Mouse (Mus musculus) liver, embryonic 11.5 days (tissue): ENCODE measurements around the gene Nfkbie. TPM values are rescaled to one million over a fixed set of nuclear protein-coding genes. Genes with fewer than 3 reads are reported as not detected.

Source experiments
- ATAC-seq: fragments of 200-750 bp; cut with Nextera tagmentation; replicated peaks from 2 replicates; pipeline ENCODE4 v1.8.0; 2017; ENCODE audit warnings: moderate number of reproducible peaks, mild to moderate bottlenecking, moderate TSS enrichment, moderate library complexity; ENCODE audit not compliant: low FRiP score
- DNase-seq: peaks from one replicate; pipeline ENCODE4 v3.0.0-alpha.2; 2017; ENCODE audit warnings: low spot score
- H3K27ac ChIP-seq: fragments of 300-500 bp; sonication (generic); 2 replicates; pipeline ENCODE4 v1.5.1; 2014; ENCODE audit warnings: mild to moderate bottlenecking, low read depth, low read length, control low read depth
- H3K27me3 ChIP-seq: fragments of 300-500 bp; sonication (generic); replicated peaks from 2 replicates; pipeline ENCODE4 v1.6.1; 2014; ENCODE audit warnings: low read length, mixed read lengths; ENCODE audit not compliant: control insufficient read depth, insufficient read depth
- H3K36me3 ChIP-seq: fragments of 300-500 bp; sonication (generic); 2 replicates; pipeline ENCODE4 v1.6.1; 2014; ENCODE audit warnings: mild to moderate bottlenecking, low read length, moderate library complexity, mixed read lengths; ENCODE audit not compliant: control insufficient read depth, insufficient read depth
- H3K4me1 ChIP-seq: fragments of 300-500 bp; sonication (generic); replicated peaks from 2 replicates; pipeline ENCODE4 v1.6.1; 2014; ENCODE audit warnings: low read length, mixed read lengths; ENCODE audit not compliant: control insufficient read depth, insufficient read depth
- H3K4me2 ChIP-seq: fragments of 300-500 bp; sonication (generic); 2 replicates; pipeline ENCODE4 v1.6.1; 2014; ENCODE audit warnings: mild to moderate bottlenecking, control low read depth, moderate library complexity
- H3K4me3 ChIP-seq: fragments of 300-500 bp; sonication (generic); 2 replicates; pipeline ENCODE4 v1.5.1; 2014; ENCODE audit warnings: low read depth, low read length, control low read depth
- H3K9ac ChIP-seq: fragments of 300-500 bp; sonication (generic); 2 replicates; pipeline ENCODE4 v1.6.1; 2014; ENCODE audit warnings: low read depth, low read length, control low read depth
- H3K9me3 ChIP-seq: fragments of 300-500 bp; sonication (generic); 2 replicates; pipeline ENCODE4 v1.6.1; 2016; ENCODE audit warnings: low read length, inconsistent platforms, mixed read lengths; ENCODE audit not compliant: control insufficient read depth
- WGBS: fragments of 180-500 bp; shearing (Covaris S2); extraction: QIAGEN DNeasy Blood & Tissue Kit; methylation state at CpG from one replicate; pipeline ENCODE4 v1.1.7; 2014; 5-methylcytosine and 5-hydroxymethylcytosine counted together
- polyA plus RNA-seq: library from polyadenylated mRNA; unstranded; fragments of >200 nt; fragmentation: Nextera tagmentation; extraction: Ambion mirVana; gene quantifications from 2 replicates; pipeline ENCODE4 v1.2.1, GENCODE M21; 2014

Nfkbie gene
- polyA plus RNA-seq, 1 experiment from 2014 or later: 2.5 TPM

DNA sequence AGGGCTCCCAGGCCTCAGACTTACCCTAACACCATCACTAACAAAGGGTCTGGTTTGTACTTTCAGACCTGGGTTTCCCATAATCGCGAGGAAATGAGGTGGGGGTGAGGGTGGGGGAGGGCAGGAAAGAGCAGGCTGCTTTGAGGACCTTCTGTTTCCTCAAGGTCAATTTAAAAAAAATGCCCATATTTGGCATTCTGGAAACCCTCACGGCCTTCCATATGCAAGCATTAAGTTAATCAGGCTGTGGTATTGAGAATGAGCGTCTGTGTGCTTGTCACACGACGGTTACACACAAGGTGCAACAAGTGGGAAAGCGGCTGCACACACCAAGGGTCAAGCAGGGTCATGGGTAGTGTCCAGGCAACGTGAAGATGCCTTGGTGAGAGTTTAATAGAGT lies 56.5 kb downstream of the Nfkbie start:
- H3K36me3 ChIP-seq: no peaks in the 10 kb centered on the region
- H3K27me3 ChIP-seq: no peaks in the 10 kb centered on the region
- 65% methylated on average over 8 of the region's 8 CpGs for WGBS

More for the DNA sequence above, 56.5 kb downstream of the Nfkbie start:
- Histone ChIP-seq H3K9me3 (no peaks in the 10 kb centered on the region), H3K27ac (no peak overlapping the region), H3K4me1 (peaks cover 11% of the 10 kb centered on the region), H3K9ac (no peak overlapping the region), H3K4me3 (no peak overlapping the region), H3K4me2 (no peak overlapping the region)
- DNase-seq (no peak), ATAC-seq (no peak)

Other genes with a start within 250 kb of the Nfkbie start
- 62.1 and 68.1 TPM in 2 replicates for gene Cdc5l, start 122.0 kb upstream of the Nfkbie start, polyA plus RNA-seq
- gene Spats1, start 80.3 kb upstream of the Nfkbie start, polyA plus RNA-seq: 0.14 and 0.40 TPM in 2 replicates
- 19.4 and 19.7 TPM in 2 replicates for gene Aars2, start 48.9 kb upstream of the Nfkbie start, polyA plus RNA-seq
- gene Tcte1, start 32.3 kb upstream of the Nfkbie start, polyA plus RNA-seq: 0.14 and 0.23 TPM in 2 replicates
- gene Tmem151b, start 6.0 kb upstream of the Nfkbie start, polyA plus RNA-seq: 1.2 and 1.4 TPM in 2 replicates
- gene Slc35b2, start 8.2 kb downstream of the Nfkbie start, polyA plus RNA-seq: 110 and 116 TPM in 2 replicates
- gene Hsp90ab1, start 17.6 kb downstream of the Nfkbie start, polyA plus RNA-seq: 1,837 and 1,887 TPM in 2 replicates
- gene Slc29a1, start 43.9 kb downstream of the Nfkbie start, polyA plus RNA-seq: 277 and 325 TPM in 2 replicates
- gene Mymx, start 46.4 kb downstream of the Nfkbie start, polyA plus RNA-seq: 0.62 and 1.0 TPM in 2 replicates
- gene Capn11, start 103.6 kb downstream of the Nfkbie start, polyA plus RNA-seq: 0.22 and 0.43 TPM in 2 replicates
- 192 and 194 TPM in 2 replicates for gene Mrpl14, start 130.6 kb downstream of the Nfkbie start, polyA plus RNA-seq
- 16.0 and 18.0 TPM in 2 replicates for gene Tmem63b, start 131.2 kb downstream of the Nfkbie start, polyA plus RNA-seq
- not detected in 2 replicates for gene 1600014C23Rik, start 178.1 kb downstream of the Nfkbie start, polyA plus RNA-seq